Mouse (Mus musculus): ENCODE results near the gene Olfr851. TPM values are rescaled to one million over a fixed set of nuclear protein-coding genes. Genes with fewer than 3 reads are reported as not detected.

Gene Olfr851
- polyA plus RNA-seq (2016; fragmentation: Nextera tagmentation; extraction: Ambion mirVana), result not detected in 2 replicates

DNA sequence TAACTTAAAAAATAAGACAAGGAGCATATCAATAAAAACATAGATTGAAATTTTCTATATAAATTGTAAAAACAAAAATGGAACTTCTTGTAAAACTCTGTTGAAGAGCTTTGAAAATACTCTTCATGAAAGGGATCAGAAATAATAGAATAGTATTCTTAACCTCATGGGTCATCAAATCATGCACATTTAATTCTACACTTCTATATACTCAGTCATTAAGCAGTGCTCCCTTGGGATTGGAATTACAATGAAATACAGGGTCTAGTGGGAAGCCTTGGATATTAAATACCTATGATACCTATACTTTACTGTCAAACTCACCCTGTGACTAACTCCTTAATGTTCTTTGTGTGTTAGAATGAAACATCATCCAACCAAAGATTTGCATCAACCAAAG lies at the start of gene Olfr851:
Gene Olfr851, plus strand, starts transcription at position 301 of the 400 bp plus-strand sequence.
- H3K4me3 ChIP-seq, result no peak within 1 kb of the TSS
- ATAC-seq, result no peak
- no peaks in the 10 kb centered on the region for H3K9me3 ChIP-seq (replicated peaks)
- H3K4me1 ChIP-seq, result no peaks in the 10 kb centered on the region
- H3K4me2 ChIP-seq, result no peak within 1 kb of the TSS
- no peaks in the 10 kb centered on the region for H3K27me3 ChIP-seq (replicated peaks)
- H3K27ac ChIP-seq, result no peak within 1 kb of the TSS
- H3K9ac ChIP-seq, result no peak within 1 kb of the TSS
- no peaks in the 10 kb centered on the region for H3K36me3 ChIP-seq

DNA sequence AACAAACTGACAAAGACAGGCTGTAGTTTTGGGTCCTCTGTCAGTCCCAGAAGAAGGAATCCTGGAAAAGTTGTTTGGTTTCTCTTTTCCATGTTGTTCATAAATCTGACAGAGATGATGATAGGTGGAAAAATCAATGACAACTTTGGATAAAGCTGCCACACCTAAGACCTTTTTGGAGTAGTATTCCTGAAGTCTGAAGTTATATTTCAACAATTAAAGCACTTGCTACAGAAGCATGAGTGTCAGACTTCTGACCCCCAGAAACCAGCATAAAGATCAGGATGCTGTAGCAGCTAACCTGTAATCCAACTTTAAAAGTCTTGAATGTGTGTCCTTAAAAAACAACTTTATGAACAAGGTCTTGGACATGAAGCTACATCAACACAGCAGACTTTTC lies 14.9 kb upstream of the Olfr851 start, which contains the start of gene Olfr850:
Gene Olfr850, minus strand, starts transcription at position 101 of the 400 bp plus-strand sequence.
- no peak for ATAC-seq
- Histone ChIP-seq H3K27me3 (replicated peaks) (no peaks in the 10 kb centered on the region), H3K9me3 (replicated peaks) (no peaks in the 10 kb centered on the region), H3K4me2 (no peak within 1 kb of the TSS), H3K9ac (no peak within 1 kb of the TSS), H3K4me3 (no peak within 1 kb of the TSS), H3K36me3 (no peaks in the 10 kb centered on the region), H3K4me1 (no peaks in the 10 kb centered on the region), H3K27ac (no peak within 1 kb of the TSS)

- Histone ChIP-seq H3K9ac (no peak within 1 kb of the TSS), H3K9me3 (replicated peaks) (0 out of 2 replicates have a peak, but pooled peaks cover 8% of the 10 kb centered on the region), H3K27me3 (replicated peaks) (no peaks in the 10 kb centered on the region), H3K4me1 (no peaks in the 10 kb centered on the region), H3K4me2 (no peak within 1 kb of the TSS), H3K4me3 (no peak within 1 kb of the TSS), H3K36me3 (no peaks in the 10 kb centered on the region), H3K27ac (no peak within 1 kb of the TSS)
- WGBS (ENCODE audit: insufficient replicate concordance), result 45% methylated on average over 1 of the region's 1 CpGs
- ATAC-seq, result no peak
Observed at GRCm38 (mm10) chr9:19540976-19541375, 47.9 kb downstream of the Olfr851 start, which contains the start of gene Olfr853. Gene Olfr853, minus strand, starts transcription at chr9:19541076.

Other genes starting within 250 kb of the Olfr851 start
- not detected in 2 replicates for gene Olfr843, start 241.3 kb upstream of the Olfr851 start, polyA plus RNA-seq (2016; fragmentation: Nextera tagmentation; extraction: Ambion mirVana)
- gene Olfr844, start 176.9 kb upstream of the Olfr851 start, polyA plus RNA-seq (2016; fragmentation: Nextera tagmentation; extraction: Ambion mirVana), result not detected in 2 replicates
- gene Olfr845, start 156.8 kb upstream of the Olfr851 start, polyA plus RNA-seq (2016; fragmentation: Nextera tagmentation; extraction: Ambion mirVana), result not detected in 2 replicates
- not detected in 2 replicates for gene Olfr846, start 129.3 kb upstream of the Olfr851 start, polyA plus RNA-seq (2016; fragmentation: Nextera tagmentation; extraction: Ambion mirVana)
- not detected in 2 replicates for gene Olfr847, start 114.6 kb upstream of the Olfr851 start, polyA plus RNA-seq (2016; fragmentation: Nextera tagmentation; extraction: Ambion mirVana)
- gene Olfr849, start 53.0 kb upstream of the Olfr851 start, polyA plus RNA-seq (2016; fragmentation: Nextera tagmentation; extraction: Ambion mirVana), result not detected in 2 replicates
- not detected in 2 replicates for gene Olfr850, start 15.0 kb upstream of the Olfr851 start, polyA plus RNA-seq (2016; fragmentation: Nextera tagmentation; extraction: Ambion mirVana)
- not detected in 2 replicates for gene Olfr853, start 47.8 kb downstream of the Olfr851 start, polyA plus RNA-seq (2016; fragmentation: Nextera tagmentation; extraction: Ambion mirVana)
- gene Olfr854, start 74.1 kb downstream of the Olfr851 start, polyA plus RNA-seq (2016; fragmentation: Nextera tagmentation; extraction: Ambion mirVana), result not detected in 2 replicates
- gene Olfr855, start 89.3 kb downstream of the Olfr851 start, polyA plus RNA-seq (2016; fragmentation: Nextera tagmentation; extraction: Ambion mirVana), result not detected in 2 replicates
- gene Zfp317, start 128.8 kb downstream of the Olfr851 start, polyA plus RNA-seq (2016; fragmentation: Nextera tagmentation; extraction: Ambion mirVana), result 15.3 and 15.6 TPM in 2 replicates
- not detected in 2 replicates for gene Olfr857, start 216.1 kb downstream of the Olfr851 start, polyA plus RNA-seq (2016; fragmentation: Nextera tagmentation; extraction: Ambion mirVana)

Data from liver, embryonic 12.5 days (tissue).